Mouse (Mus musculus) intestine, postnatal 0 days (tissue): Measurements from ENCODE around the gene F2rl2. TPM values are rescaled to one million over a fixed set of nuclear protein-coding genes. Genes with fewer than 3 reads are reported as not detected.

Experiments
- ATAC-seq: fragments of 200-750 bp; cut with Nextera tagmentation; 2 replicates; pipeline ENCODE4 v1.8.0; 2017; ENCODE audit warnings: mild to moderate bottlenecking, moderate TSS enrichment, moderate library complexity
- H3K27ac ChIP-seq: fragments of 300-500 bp; sonication (generic); 2 replicates; pipeline ENCODE4 v1.5.1; 2014; ENCODE audit warnings: mild to moderate bottlenecking, low read depth, low read length, moderate library complexity
- H3K27me3 ChIP-seq: fragments of 300-500 bp; sonication (generic); replicated peaks from 2 replicates; pipeline ENCODE4 v1.6.1; 2014; ENCODE audit warnings: low read length, mixed read lengths; ENCODE audit not compliant: control insufficient read depth, insufficient read depth
- H3K36me3 ChIP-seq: fragments of 300-500 bp; sonication (generic); 2 replicates; pipeline ENCODE4 v1.6.1; 2014; ENCODE audit warnings: mild to moderate bottlenecking, moderate library complexity; ENCODE audit not compliant: control insufficient read depth, insufficient read depth
- H3K4me1 ChIP-seq: fragments of 300-500 bp; sonication (generic); replicated peaks from 2 replicates; pipeline ENCODE4 v1.6.1; 2014; ENCODE audit warnings: antibody characterized with exemption, low read length, mixed read lengths; ENCODE audit not compliant: control insufficient read depth, insufficient read depth
- H3K4me2 ChIP-seq: fragments of 300-500 bp; sonication (generic); replicated peaks from 2 replicates; pipeline ENCODE4 v1.6.1; 2014; ENCODE audit warnings: low read depth, mild to moderate bottlenecking, moderate library complexity
- H3K4me3 ChIP-seq: fragments of 300-500 bp; sonication (generic); 2 replicates; pipeline ENCODE4 v1.5.1; 2014; ENCODE audit warnings: low read depth, low read length
- H3K9ac ChIP-seq: fragments of 300-500 bp; sonication (generic); 2 replicates; pipeline ENCODE4 v1.6.1; 2014; ENCODE audit warnings: mild to moderate bottlenecking, low read depth, low read length
- H3K9me3 ChIP-seq: fragments of 300-500 bp; sonication (generic); 2 replicates; pipeline ENCODE4 v1.6.1; 2016; ENCODE audit warnings: mixed run types; ENCODE audit not compliant: control insufficient read depth
- CTCF ChIP-seq: sonication (generic); IDR thresholded peaks from 2 replicates; pipeline ENCODE4 v1.5.1; 2016; ENCODE audit warnings: low read depth, mild to moderate bottlenecking, control low read depth, antibody characterized with exemption, moderate library complexity
- WGBS: fragments of 180-500 bp; shearing (Covaris S2); extraction: QIAGEN DNeasy Blood & Tissue Kit; methylation state at CpG from one replicate; pipeline ENCODE4 v1.1.7; 2014; 5-methylcytosine and 5-hydroxymethylcytosine counted together
- polyA plus RNA-seq: library from polyadenylated mRNA; unstranded; fragments of >200 nt; fragmentation: Nextera tagmentation; extraction: Ambion mirVana; gene quantifications from 2 replicates; pipeline ENCODE4 v1.2.1, GENCODE M21; 2015

F2rl2 gene
- polyA plus RNA-seq, 1 experiment from 2014 or later, result 0.17 TPM

GRCm38 (mm10) chr13:95671108-95671897 lies 25.4 kb upstream of the F2rl2 start:
- Histone ChIP-seq H3K4me2 (no peak overlapping the region), H3K4me3 (no peak overlapping the region), H3K36me3 (peaks cover 44% of the 10 kb centered on the region), H3K9me3 (no peaks in the 10 kb centered on the region), H3K4me1 (no peaks in the 10 kb centered on the region), H3K27me3 (no peaks in the 10 kb centered on the region), H3K9ac (no peak overlapping the region), H3K27ac (no peak overlapping the region)
- TF ChIP-seq CTCF, result no peak
- WGBS, result 74% methylated on average over 9 of the region's 9 CpGs
- no peak for ATAC-seq

- 89% methylated on average over 7 of the region's 7 CpGs for WGBS
- Histone ChIP-seq H3K36me3 (peaks cover 42% of the 10 kb centered on the region), H3K9me3 (no peaks in the 10 kb centered on the region), H3K4me1 (no peaks in the 10 kb centered on the region), H3K9ac (no peak overlapping the region), H3K27me3 (no peaks in the 10 kb centered on the region), H3K4me2 (no peak overlapping the region), H3K27ac (no peak overlapping the region), H3K4me3 (no peak overlapping the region)
- no peak for ATAC-seq
- no peak for TF ChIP-seq CTCF
These were observed 24.3 kb upstream of the F2rl2 start for GRCm38 (mm10) chr13:95672372-95672771.

GRCm38 (mm10) chr13:95679078-95679477 lies 17.6 kb upstream of the F2rl2 start:
- ATAC-seq, result no peak
- 90% methylated on average over 5 of the region's 5 CpGs for WGBS
- Histone ChIP-seq H3K27me3 (no peaks in the 10 kb centered on the region), H3K27ac (no peak overlapping the region), H3K36me3 (peaks cover 25% of the 10 kb centered on the region; the same call in 1 of the 2 replicates), H3K9me3 (no peaks in the 10 kb centered on the region), H3K9ac (no peak overlapping the region), H3K4me1 (no peaks in the 10 kb centered on the region), H3K4me2 (no peak overlapping the region), H3K4me3 (no peak overlapping the region)
- no peak for TF ChIP-seq CTCF

- Histone ChIP-seq H3K27me3 (no peaks in the 10 kb centered on the region), H3K9ac (no peak overlapping the region), H3K4me3 (no peak overlapping the region), H3K36me3 (peaks cover 24% of the 10 kb centered on the region; the same call in 1 of the 2 replicates), H3K4me2 (no peak overlapping the region), H3K9me3 (no peaks in the 10 kb centered on the region), H3K27ac (no peak overlapping the region), H3K4me1 (no peaks in the 10 kb centered on the region)
- TF ChIP-seq CTCF, result no peak
- 76% methylated on average over 4 of the region's 4 CpGs for WGBS
- no peak for ATAC-seq
These were observed 17.1 kb upstream of the F2rl2 start for GRCm38 (mm10) chr13:95679491-95679941.

GRCm38 (mm10) chr13:95684656-95685244 lies 11.9 kb upstream of the F2rl2 start:
- Histone ChIP-seq H3K27ac (no peak overlapping the region), H3K4me3 (no peak overlapping the region), H3K4me2 (no peak overlapping the region), H3K9ac (no peak overlapping the region), H3K4me1 (no peaks in the 10 kb centered on the region), H3K27me3 (no peaks in the 10 kb centered on the region), H3K9me3 (no peaks in the 10 kb centered on the region), H3K36me3 (peaks cover 32% of the 10 kb centered on the region; the same call in 1 of the 2 replicates)
- no peak for ATAC-seq
- 95% methylated on average over 9 of the region's 9 CpGs for WGBS
- TF ChIP-seq CTCF, result no peak

- no peak for ATAC-seq
- 67% methylated on average over 5 of the region's 5 CpGs for WGBS
These were observed 10.9 kb upstream of the F2rl2 start for GRCm38 (mm10) chr13:95685736-95686135.

More at GRCm38 (mm10) chr13:95685736-95686135, 10.9 kb upstream of the F2rl2 start:
- H3K9me3 ChIP-seq, result no peaks in the 10 kb centered on the region
- H3K4me3 ChIP-seq, result no peak overlapping the region
- no peak overlapping the region for H3K4me2 ChIP-seq
- H3K27ac ChIP-seq, result no peak overlapping the region
- H3K4me1 ChIP-seq, result no peaks in the 10 kb centered on the region
- no peak for TF ChIP-seq CTCF
- peaks cover 32% of the 10 kb centered on the region; the same call in 1 of the 2 replicates for H3K36me3 ChIP-seq
- H3K27me3 ChIP-seq, result no peaks in the 10 kb centered on the region
- H3K9ac ChIP-seq, result no peak overlapping the region
